ENCODE assay signal across 8 mouse cellular contexts in the genomic region with DNA sequence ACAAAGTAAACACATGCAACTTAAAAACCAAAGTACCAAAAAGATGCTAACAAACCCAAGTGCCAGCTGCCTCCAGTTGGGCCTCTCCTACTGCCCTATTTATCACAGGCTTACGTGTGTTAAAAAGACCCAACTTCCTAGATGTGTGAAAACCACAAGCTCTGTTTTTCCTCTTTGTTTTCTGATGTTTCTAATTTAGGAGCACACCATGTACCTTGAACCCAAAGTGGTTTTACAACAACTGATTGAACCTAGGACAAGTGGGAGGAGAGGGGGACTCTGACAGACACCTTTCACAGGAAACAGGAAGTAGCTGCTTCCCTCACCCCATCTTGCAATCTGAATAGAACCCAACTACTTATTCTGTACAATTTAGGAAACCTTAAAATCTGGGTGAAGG. TPM values are rescaled to one million over a fixed set of nuclear protein-coding genes. Genes with fewer than 3 reads are reported as not detected.
DNase-seq lines count a peak whose midpoint lies in the region; ATAC-seq lines count a peak whose summit lies in the region.
"Had no signal": no experiment of that assay in that cellular context is flagged by ENCODE, and none has a peak within 500 bp of the region (broad histone marks: within the 10 kb centered on the region; RNA-seq: fewer than 3 reads in every experiment).

No protein-coding gene starts in this region.

- ATAC-seq in limb, embryonic 11.5 days (ENCODE audit: insufficient number of reproducible peaks, low FRiP score, low TSS enrichment, low read depth), result no peak
- no peak for ATAC-seq in stomach, embryonic 15.5 days (ENCODE audit: insufficient read depth, low FRiP score, low read depth)

- DNase-seq in limb, embryonic 11.5 days (ENCODE audit: low spot score), result no peak
- DNase-seq in limb, embryonic 10.5 days (ENCODE audit: low spot score), result no peak
- DNase-seq in R1 (ENCODE audit: low read depth, low spot score), result peak; percentile 78
- DNase-seq in induced T-regulatory cell, adult 2 months (ENCODE audit: low read depth), result peak; percentile 71
- no peak for DNase-seq in gastrocnemius, postnatal 14 days
- no peak for DNase-seq in frontal cortex, postnatal 10 days (ENCODE audit: low spot score in 2 of 2)
- DNase-seq: layer of hippocampus, postnatal 36 days had no signal

- H3K27ac ChIP-seq in limb, embryonic 11.5 days (replicated peaks; ENCODE audit: low read depth, low read length), result 0 out of 2 replicates have a peak overlapping the region, but pooled peaks have one; percentile 22
- no peak overlapping the region for H3K27ac ChIP-seq in limb, embryonic 10.5 days
- H3K27ac ChIP-seq in stomach, embryonic 15.5 days, result peak overlapping the region; percentile 65; the same call in 1 of the 2 replicates

- no peak overlapping the region for H3K9ac ChIP-seq in limb, embryonic 11.5 days (ENCODE audit: low read length)
- H3K9ac ChIP-seq in stomach, embryonic 15.5 days, result no peak overlapping the region

- H3K4me2 ChIP-seq in limb, embryonic 11.5 days (ENCODE audit: low read depth, severe bottlenecking), result no peak overlapping the region
- no peak overlapping the region for H3K4me2 ChIP-seq in stomach, embryonic 15.5 days

- no peaks in the 10 kb centered on the region for H3K4me1 ChIP-seq in limb, embryonic 11.5 days (ENCODE audit: control insufficient read depth, insufficient read depth, low read length)
- peaks cover 20% of the 10 kb centered on the region for H3K4me1 ChIP-seq in limb, embryonic 10.5 days
- H3K4me1 ChIP-seq in stomach, embryonic 15.5 days, result no peaks in the 10 kb centered on the region

- no peaks in the 10 kb centered on the region for H3K27me3 ChIP-seq in limb, embryonic 11.5 days (ENCODE audit: control insufficient read depth, insufficient read depth, low read length)
- no peaks in the 10 kb centered on the region for H3K27me3 ChIP-seq in limb, embryonic 10.5 days (ENCODE audit: low read depth, poor library complexity, severe bottlenecking)
- no peaks in the 10 kb centered on the region for H3K27me3 ChIP-seq in stomach, embryonic 15.5 days (replicated peaks)

- peaks cover 17% of the 10 kb centered on the region; the same call in 1 of the 2 replicates for H3K36me3 ChIP-seq in limb, embryonic 11.5 days (ENCODE audit: control insufficient read depth, insufficient read depth, low read length)
- peaks cover 97% of the 10 kb centered on the region for H3K36me3 ChIP-seq in limb, embryonic 10.5 days
- H3K36me3 ChIP-seq in stomach, embryonic 15.5 days, result peaks cover 33% of the 10 kb centered on the region

- intact Hi-C loops in gastrocnemius, postnatal 14 days (cut with DNase I; ENCODE audit: low total_unique reads), result no loop called here

- no peak overlapping the region for H3K4me3 ChIP-seq in limb, embryonic 11.5 days (ENCODE audit: low read depth, low read length)
- H3K4me3 ChIP-seq in limb, embryonic 10.5 days, result no peak overlapping the region
- H3K4me3 ChIP-seq in stomach, embryonic 15.5 days (replicated peaks), result no peak overlapping the region

- WGBS in limb, embryonic 11.5 days, result 53% methylated on average over 1 of the region's 1 CpGs
- 83% methylated on average over 1 of the region's 1 CpGs for WGBS in limb, embryonic 10.5 days
- WGBS in stomach, embryonic 15.5 days, result 73% methylated on average over 1 of the region's 1 CpGs

- H3K9me3 ChIP-seq in limb, embryonic 11.5 days (ENCODE audit: control insufficient read depth, low read length), result no peaks in the 10 kb centered on the region
- no peaks in the 10 kb centered on the region for H3K9me3 ChIP-seq in limb, embryonic 10.5 days (replicated peaks)
- H3K9me3 ChIP-seq in stomach, embryonic 15.5 days, result no peaks in the 10 kb centered on the region

RNA-seq across cellular contexts. Expression of a gene that starts 23.3 kb away (rescaled TPM):
- polyA plus RNA-seq in limb, embryonic 11.5 days (2014; fragmentation: Nextera tagmentation; extraction: Ambion mirVana), result 434 and 441 TPM in 2 replicates
- polyA plus RNA-seq in limb, embryonic 10.5 days (2016; fragmentation: Nextera tagmentation; extraction: Ambion mirVana), result 483 and 484 TPM in 2 replicates
- polyA plus RNA-seq in stomach, embryonic 15.5 days (2015; fragmentation: Nextera tagmentation; extraction: Ambion mirVana), result 272 and 284 TPM in 2 replicates
- total RNA-seq in gastrocnemius, postnatal 14 days (2021), result 10 to 100 TPM; 30.0 to 37.9 TPM

RNA-seq across cellular contexts. Expression of a gene that starts 36.4 kb away (rescaled TPM):
- polyA plus RNA-seq in limb, embryonic 11.5 days (2014; fragmentation: Nextera tagmentation; extraction: Ambion mirVana), result 18.6 and 20.0 TPM in 2 replicates
- 22.9 and 24.6 TPM in 2 replicates for polyA plus RNA-seq in limb, embryonic 10.5 days (2016; fragmentation: Nextera tagmentation; extraction: Ambion mirVana)
- polyA plus RNA-seq in stomach, embryonic 15.5 days (2015; fragmentation: Nextera tagmentation; extraction: Ambion mirVana), result 16.8 and 17.4 TPM in 2 replicates
- total RNA-seq in gastrocnemius, postnatal 14 days (2021), result 10 to 100 TPM; 27.9 to 28.5 TPM

RNA-seq across cellular contexts. Expression of a gene that starts 56.1 kb away (rescaled TPM):
- polyA plus RNA-seq in limb, embryonic 11.5 days (2014; fragmentation: Nextera tagmentation; extraction: Ambion mirVana), result 5.0 and 6.8 TPM in 2 replicates
- 14.5 and 19.1 TPM in 2 replicates for polyA plus RNA-seq in limb, embryonic 10.5 days (2016; fragmentation: Nextera tagmentation; extraction: Ambion mirVana)
- polyA plus RNA-seq in stomach, embryonic 15.5 days (2015; fragmentation: Nextera tagmentation; extraction: Ambion mirVana), result 6.7 and 7.4 TPM in 2 replicates
- 1 to 10 TPM; 3.6 to 5.1 TPM for total RNA-seq in gastrocnemius, postnatal 14 days (2021)

Comparison
In these comparisons a context has a peak if more than half of its experiments do, and no peak if none do; other contexts are left out.
1. DNase-seq: peak in R1 (single experiment) and induced T-regulatory cell, adult 2 months (single experiment); none in limb, embryonic 11.5 days (single experiment), limb, embryonic 10.5 days (single experiment), gastrocnemius, postnatal 14 days (single experiment) and frontal cortex, postnatal 10 days (0 of 2).